Mouse (Mus musculus): ENCODE data around the gene Sik1. TPM values are rescaled to one million over a fixed set of nuclear protein-coding genes. Genes with fewer than 3 reads are reported as not detected.

Gene Sik1
- polyA plus RNA-seq, 1 experiment, result 37.1 TPM

DNA sequence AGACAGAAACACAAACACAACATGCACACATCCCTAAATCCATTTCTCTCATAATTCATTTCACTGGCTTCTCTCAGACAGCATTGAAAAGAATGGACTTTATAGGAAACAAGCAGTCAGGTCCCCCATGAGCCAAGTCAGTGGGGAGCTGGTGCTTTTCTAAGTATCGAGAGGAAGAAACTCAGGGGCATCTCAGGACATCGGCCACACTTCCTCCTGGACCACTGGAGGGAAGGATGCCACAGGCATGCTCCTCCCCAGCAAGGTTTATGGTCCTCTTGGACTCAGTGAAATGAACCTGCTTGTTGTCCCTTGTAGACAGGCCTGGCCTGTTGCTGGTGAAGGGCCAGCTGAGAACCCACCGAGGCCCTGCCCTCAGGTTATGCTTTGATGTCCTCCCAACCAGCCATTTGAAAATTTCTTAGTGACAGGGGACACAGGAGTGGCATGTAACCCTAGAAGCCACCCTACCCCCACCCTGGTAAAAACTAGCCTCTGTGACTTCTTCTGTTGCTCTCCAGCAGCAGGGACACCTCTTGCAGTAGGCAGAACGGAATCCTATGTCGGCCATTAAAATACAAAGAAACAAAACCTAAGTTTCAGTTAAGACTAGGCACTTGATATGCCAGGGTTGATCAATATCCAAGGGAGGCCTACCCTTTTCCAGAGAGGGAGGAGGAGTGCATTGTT, 37.9 kb upstream of the Sik1 start:
- Histone ChIP-seq H3K36me3 (ENCODE audit: control insufficient read depth, insufficient read depth) (no peaks in the 10 kb centered on the region), H3K4me3 (no peak overlapping the region), H3ac (ENCODE audit: control insufficient read depth, insufficient read length) (no peak overlapping the region), H3K79me2 (ENCODE audit: control insufficient read depth, insufficient read depth) (no peaks in the 10 kb centered on the region), H3K4me2 (ENCODE audit: low read depth) (peak overlapping the region; percentile 45), H3K27me3 (ENCODE audit: control insufficient read depth, insufficient read depth, insufficient read length) (no peaks in the 10 kb centered on the region)
- TF ChIP-seq E2F4 (IDR thresholded peaks at IDR 0.05; ENCODE audit: insufficient read depth), result no peak

- H3K4me3 ChIP-seq, result no peak overlapping the region
- H3ac ChIP-seq (ENCODE audit: control insufficient read depth, insufficient read length), result no peak overlapping the region
- no peaks in the 10 kb centered on the region for H3K27me3 ChIP-seq (ENCODE audit: control insufficient read depth, insufficient read depth, insufficient read length)
- no peaks in the 10 kb centered on the region for H3K36me3 ChIP-seq (ENCODE audit: control insufficient read depth, insufficient read depth)
- peak overlapping the region; percentile 49 for H3K4me2 ChIP-seq (ENCODE audit: low read depth)
- TF ChIP-seq TCF3 (IDR thresholded peaks at IDR 0.05; ENCODE audit: insufficient read length, low read depth) (peak; percentile 83), POLR2AphosphoS2 (IDR thresholded peaks at IDR 0.05; ENCODE audit: insufficient read length, low read depth) (no peak), MYOG (IDR thresholded peaks at IDR 0.05; ENCODE audit: control insufficient read depth in 1 of 3, insufficient read depth in 1 of 3, insufficient read length in 2 of 3, low read depth in 2 of 3) (peak; percentile 63 to 95 (median 80)), MYOD1 (IDR thresholded peaks at IDR 0.05; ENCODE audit: control insufficient read depth in 1 of 3, insufficient read length in 2 of 3, low read depth in 2 of 3) (peak; percentile 58 to 96 (median 94)), TCF12 (IDR thresholded peaks at IDR 0.05; ENCODE audit: insufficient read depth, poor library complexity, severe bottlenecking) (peak; percentile 83)
- H3K79me2 ChIP-seq (ENCODE audit: control insufficient read depth, insufficient read depth), result no peaks in the 10 kb centered on the region
These were observed 37.1 kb upstream of the Sik1 start for GRCm38 (mm10) chr17:31892750-31893149.

GRCm38 (mm10) chr17:31891858-31892257, 36.3 kb upstream of the Sik1 start:
- TF ChIP-seq E2F4 (IDR thresholded peaks at IDR 0.05; ENCODE audit: insufficient read depth) (no peak), POLR2A (IDR thresholded peaks at IDR 0.05; ENCODE audit: insufficient read length, low read depth) (no peak), POLR2AphosphoS2 (IDR thresholded peaks at IDR 0.05; ENCODE audit: insufficient read length, low read depth) (no peak), USF1 (IDR thresholded peaks at IDR 0.05; ENCODE audit: low read depth) (no peak), SRF (IDR thresholded peaks at IDR 0.05; ENCODE audit: control insufficient read depth, insufficient read length, low read depth) (no peak), MAX (IDR thresholded peaks at IDR 0.05; ENCODE audit: low read depth) (no peak), TCF12 (IDR thresholded peaks at IDR 0.05; ENCODE audit: insufficient read depth, poor library complexity, severe bottlenecking) (no peak), REST (IDR thresholded peaks at IDR 0.05; ENCODE audit: insufficient read depth, insufficient read length) (no peak), MYOD1 (IDR thresholded peaks at IDR 0.05; ENCODE audit: control insufficient read depth in 1 of 3, insufficient read length in 2 of 3, low read depth in 2 of 3) (peak in 1 of 3 experiments; percentile 23), MYOG (IDR thresholded peaks at IDR 0.05; ENCODE audit: control insufficient read depth in 1 of 3, insufficient read depth in 1 of 3, insufficient read length in 2 of 3, low read depth in 2 of 3) (peak in 1 of 3 experiments; percentile 15), TCF3 (IDR thresholded peaks at IDR 0.05; ENCODE audit: insufficient read length, low read depth) (no peak), CEBPB (IDR thresholded peaks at IDR 0.05; ENCODE audit: insufficient read depth, poor library complexity, severe bottlenecking) (no peak)
- H3K4me3 ChIP-seq, result no peak overlapping the region
- no peaks in the 10 kb centered on the region for H3K79me2 ChIP-seq (ENCODE audit: control insufficient read depth, insufficient read depth)
- peak overlapping the region; percentile 49 for H3K4me2 ChIP-seq (ENCODE audit: low read depth)
- no peaks in the 10 kb centered on the region for H3K36me3 ChIP-seq (ENCODE audit: control insufficient read depth, insufficient read depth)
- no peak overlapping the region for H3ac ChIP-seq (ENCODE audit: control insufficient read depth, insufficient read length)
- no peaks in the 10 kb centered on the region for H3K27me3 ChIP-seq (ENCODE audit: control insufficient read depth, insufficient read depth, insufficient read length)

DNA sequence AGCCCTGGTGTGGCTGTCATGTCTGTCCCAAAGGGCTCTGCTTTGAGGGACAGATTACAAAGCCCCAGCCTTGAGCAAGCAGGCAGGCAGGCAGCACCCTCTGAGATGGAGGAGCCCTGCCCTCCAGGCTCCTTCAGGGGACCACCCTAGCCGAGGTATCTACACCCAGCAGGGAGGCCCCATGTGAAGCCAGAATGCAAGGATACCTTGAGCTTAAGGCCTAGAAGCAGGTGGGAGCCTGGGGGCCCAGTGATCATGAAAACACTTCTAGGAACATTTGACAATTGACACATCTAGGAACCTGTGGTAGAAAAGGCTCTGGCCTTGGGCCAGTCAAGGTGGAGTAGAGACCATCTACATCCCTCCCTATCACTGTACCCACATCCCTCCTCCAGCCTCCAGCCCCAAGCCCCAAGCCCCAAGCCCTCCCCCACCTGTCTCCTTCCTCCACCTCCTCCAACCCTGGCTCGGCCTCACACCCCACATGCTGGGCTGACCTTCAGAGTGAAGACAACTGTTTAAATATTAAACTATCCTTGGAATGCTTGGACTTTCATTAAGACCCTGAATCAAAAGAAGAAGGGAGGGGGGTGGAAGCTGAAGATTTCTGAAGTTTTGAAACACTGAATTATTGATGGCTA, 34.8 kb upstream of the Sik1 start:
- no peaks in the 10 kb centered on the region for H3K36me3 ChIP-seq (ENCODE audit: control insufficient read depth, insufficient read depth)
- no peak overlapping the region for H3ac ChIP-seq (ENCODE audit: control insufficient read depth, insufficient read length)
- H3K79me2 ChIP-seq (ENCODE audit: control insufficient read depth, insufficient read depth), result no peaks in the 10 kb centered on the region
- H3K4me3 ChIP-seq, result no peak overlapping the region
- H3K27me3 ChIP-seq (ENCODE audit: control insufficient read depth, insufficient read depth, insufficient read length), result no peaks in the 10 kb centered on the region
- no peak for TF ChIP-seq SRF (IDR thresholded peaks at IDR 0.05; ENCODE audit: control insufficient read depth, insufficient read length, low read depth)
- TF ChIP-seq MAX (IDR thresholded peaks at IDR 0.05; ENCODE audit: low read depth), result no peak
- no peak for TF ChIP-seq MYOD1 (IDR thresholded peaks at IDR 0.05; ENCODE audit: control insufficient read depth in 1 of 3, insufficient read length in 2 of 3, low read depth in 2 of 3)
- TF ChIP-seq TCF12 (IDR thresholded peaks at IDR 0.05; ENCODE audit: insufficient read depth, poor library complexity, severe bottlenecking), result no peak
- TF ChIP-seq POLR2A (IDR thresholded peaks at IDR 0.05; ENCODE audit: insufficient read length, low read depth), result no peak
- no peak for TF ChIP-seq USF1 (IDR thresholded peaks at IDR 0.05; ENCODE audit: low read depth)
- no peak for TF ChIP-seq E2F4 (IDR thresholded peaks at IDR 0.05; ENCODE audit: insufficient read depth)
- TF ChIP-seq POLR2AphosphoS2 (IDR thresholded peaks at IDR 0.05; ENCODE audit: insufficient read length, low read depth), result no peak
- no peak overlapping the region for H3K4me2 ChIP-seq (ENCODE audit: low read depth)

DNA sequence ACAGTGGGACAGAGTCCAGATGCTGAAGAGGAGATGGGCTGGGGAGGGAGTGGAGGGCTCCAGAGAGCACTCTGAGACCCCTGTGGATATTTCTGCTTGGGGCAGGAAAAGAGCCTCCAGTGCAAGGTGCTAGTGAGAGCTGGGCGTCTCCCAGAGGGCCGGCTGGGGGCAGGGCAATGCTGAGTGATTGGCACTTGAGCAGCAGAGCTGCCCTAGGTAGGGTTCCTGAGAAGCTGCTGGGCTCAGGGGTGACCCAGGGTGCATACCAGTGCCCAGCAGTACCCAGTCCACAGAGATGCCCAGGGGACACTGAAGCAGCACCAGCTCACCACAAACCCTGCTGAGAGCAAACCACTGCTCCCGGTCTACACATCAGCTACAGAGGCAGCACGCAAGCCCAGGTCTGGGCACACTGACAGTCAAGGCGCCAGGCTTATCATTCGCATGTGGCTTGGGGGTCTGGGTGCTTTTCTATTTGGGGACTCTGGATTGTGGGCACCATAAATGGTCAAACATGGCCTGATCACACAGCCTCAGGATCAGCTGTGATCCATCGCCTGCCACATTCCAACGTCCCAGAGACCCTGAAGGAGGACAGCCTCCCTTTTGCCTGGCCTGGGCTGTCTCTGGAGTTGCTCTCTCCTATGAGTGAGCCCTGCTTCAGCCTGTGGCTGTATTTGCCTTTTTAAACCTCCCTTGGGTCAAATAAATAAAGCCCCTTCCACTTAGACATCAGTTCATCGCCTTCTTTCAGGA, 34.0 kb upstream of the Sik1 start:
- H3K4me2 ChIP-seq (ENCODE audit: low read depth), result no peak overlapping the region
- H3K36me3 ChIP-seq (ENCODE audit: control insufficient read depth, insufficient read depth), result no peaks in the 10 kb centered on the region

More for the DNA sequence above, 34.0 kb upstream of the Sik1 start:
- TF ChIP-seq CEBPB (IDR thresholded peaks at IDR 0.05; ENCODE audit: insufficient read depth, poor library complexity, severe bottlenecking) (no peak), TCF3 (IDR thresholded peaks at IDR 0.05; ENCODE audit: insufficient read length, low read depth) (no peak), TCF12 (IDR thresholded peaks at IDR 0.05; ENCODE audit: insufficient read depth, poor library complexity, severe bottlenecking) (no peak), REST (IDR thresholded peaks at IDR 0.05; ENCODE audit: insufficient read depth, insufficient read length) (no peak), POLR2A (IDR thresholded peaks at IDR 0.05; ENCODE audit: insufficient read length, low read depth) (no peak), MYOD1 (IDR thresholded peaks at IDR 0.05; ENCODE audit: control insufficient read depth in 1 of 3, insufficient read length in 2 of 3, low read depth in 2 of 3) (no peak), SRF (IDR thresholded peaks at IDR 0.05; ENCODE audit: control insufficient read depth, insufficient read length, low read depth) (no peak), USF1 (IDR thresholded peaks at IDR 0.05; ENCODE audit: low read depth) (no peak), E2F4 (IDR thresholded peaks at IDR 0.05; ENCODE audit: insufficient read depth) (no peak), POLR2AphosphoS2 (IDR thresholded peaks at IDR 0.05; ENCODE audit: insufficient read length, low read depth) (no peak), MAX (IDR thresholded peaks at IDR 0.05; ENCODE audit: low read depth) (no peak), MYOG (IDR thresholded peaks at IDR 0.05; ENCODE audit: control insufficient read depth in 1 of 3, insufficient read depth in 1 of 3, insufficient read length in 2 of 3, low read depth in 2 of 3) (no peak)
- H3K4me3 ChIP-seq, result no peak overlapping the region
- no peaks in the 10 kb centered on the region for H3K27me3 ChIP-seq (ENCODE audit: control insufficient read depth, insufficient read depth, insufficient read length)
- H3K79me2 ChIP-seq (ENCODE audit: control insufficient read depth, insufficient read depth), result no peaks in the 10 kb centered on the region
- H3ac ChIP-seq (ENCODE audit: control insufficient read depth, insufficient read length), result no peak overlapping the region

All from myocyte (in vitro differentiated cells).